Mouse (Mus musculus) C2C12 (cell line): ENCODE data around the gene Rph3al.

Experiments
- CEBPB ChIP-seq: IDR thresholded peaks from one replicate; pipeline ENCODE4 v1.6.1; 2011; ENCODE audit warnings: low read depth, mild to moderate bottlenecking, control low read depth, moderate library complexity
- CTCF ChIP-seq: IDR thresholded peaks from one replicate; pipeline ENCODE4 v1.5.1; 2011; ENCODE audit not compliant: control insufficient read depth, insufficient read depth, insufficient read length
- MAX ChIP-seq: IDR thresholded peaks from one replicate; pipeline ENCODE4 v1.6.1; 2011; ENCODE audit warnings: mild to moderate bottlenecking, control low read depth
- USF1 ChIP-seq: IDR thresholded peaks from one replicate; pipeline ENCODE4 v1.6.1; 2011; ENCODE audit warnings: low read depth, mild to moderate bottlenecking, control low read depth, moderate library complexity

DNA sequence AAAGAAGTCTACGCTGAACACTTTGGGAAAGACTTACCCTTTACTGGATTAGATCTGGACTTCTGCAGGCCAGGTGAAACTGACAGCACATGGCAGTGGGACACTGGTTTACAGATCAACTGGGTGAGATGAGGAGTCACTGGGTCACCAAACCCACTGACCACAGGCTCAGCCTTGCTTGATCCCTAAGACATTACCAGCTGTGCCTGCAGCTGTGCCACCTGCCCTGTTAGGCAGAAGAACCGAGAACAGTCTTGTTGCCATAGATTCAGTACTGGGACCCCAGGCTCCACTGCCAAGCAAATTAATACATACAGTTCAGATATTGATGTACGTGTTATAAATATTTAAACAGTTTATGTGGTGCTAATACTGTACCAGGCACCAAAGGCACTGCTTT lies 50.9 kb downstream of the Rph3al start:
- TF ChIP-seq MAX (no peak), CTCF (no peak), CEBPB (no peak), USF1 (no peak)
